Mouse (Mus musculus) small intestine, adult 2 months (tissue): ENCODE data around the gene Gm11565.

ENCODE experiments used
- CTCF ChIP-seq: fragments of 200-500 bp; IDR thresholded peaks from 2 replicates; pipeline ENCODE4 v1.5.1; 2012; ENCODE audit warnings: low read depth, mild to moderate bottlenecking, control low read depth, inconsistent platforms, low read length, moderate library complexity, mixed read lengths; ENCODE audit not compliant: insufficient replicate concordance, insufficient read length; ENCODE audit errors: extremely low read depth
- POLR2A ChIP-seq: fragments of 200-500 bp; IDR thresholded peaks from 2 replicates; pipeline ENCODE4 v1.6.1; 2012; ENCODE audit warnings: low read depth, mild to moderate bottlenecking, control low read depth, inconsistent platforms, low read length, moderate library complexity

DNA sequence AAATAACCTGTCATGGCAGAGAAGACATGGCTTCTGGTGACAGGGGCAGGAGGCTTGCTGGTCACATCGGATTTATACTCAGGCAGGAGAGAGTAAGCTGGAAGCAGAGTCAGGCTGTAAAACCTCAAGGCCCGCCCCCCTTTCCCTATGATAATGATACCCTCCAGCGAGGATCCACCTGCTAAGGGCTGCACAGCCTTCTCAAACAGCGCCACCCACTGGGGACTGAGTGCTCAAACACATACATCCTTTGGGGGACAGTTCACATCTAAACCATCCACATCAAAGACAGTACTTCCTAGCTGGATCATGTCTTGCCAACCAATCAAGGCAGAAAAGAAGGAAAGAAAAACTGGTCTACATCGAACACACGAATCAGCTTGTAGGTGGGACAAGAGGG is 49.7 kb downstream of the Gm11565 start:
- TF ChIP-seq CTCF (no peak), POLR2A (no peak)
